Mouse (Mus musculus) mouse trophoblast stem cell (cell line): ENCODE data around the gene Adipor2.

Experiments
- in situ Hi-C, 2 experiments: fragments of 300-500 bp; cut with MseI, MboI; formaldehyde crosslinking; loops; 2 replicates in 1 of 2; 3 replicates in 1 of 2; pipeline ENCODE4 v1.15.1; 2025

Gene Adipor2

DNA sequence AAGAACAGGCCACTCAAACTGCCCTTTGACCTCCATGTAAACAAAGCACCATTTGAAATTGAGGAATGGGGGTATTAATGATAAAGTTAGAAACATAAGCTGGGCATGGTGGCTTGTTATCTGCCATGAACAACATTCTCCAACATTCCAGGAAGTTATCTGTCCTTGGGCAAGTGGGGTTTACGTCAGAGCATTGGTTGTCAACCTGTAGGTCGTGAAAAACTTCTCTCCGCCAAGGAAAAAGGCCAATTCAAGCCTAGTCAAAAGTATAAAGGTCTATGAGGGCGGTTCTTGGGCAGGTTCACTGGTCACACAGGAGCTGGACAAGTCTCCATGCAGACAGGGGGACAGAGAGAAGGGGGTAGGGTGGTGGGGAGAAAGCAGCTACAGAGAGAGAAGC is 3.5 kb upstream of the Adipor2 start:
- in situ Hi-C loops, result loop anchor here in 1 of 2 experiments (10.0 kb wide), 1 partner anchor 196 kb away; no protein-coding TSS in a partner anchor

DNA sequence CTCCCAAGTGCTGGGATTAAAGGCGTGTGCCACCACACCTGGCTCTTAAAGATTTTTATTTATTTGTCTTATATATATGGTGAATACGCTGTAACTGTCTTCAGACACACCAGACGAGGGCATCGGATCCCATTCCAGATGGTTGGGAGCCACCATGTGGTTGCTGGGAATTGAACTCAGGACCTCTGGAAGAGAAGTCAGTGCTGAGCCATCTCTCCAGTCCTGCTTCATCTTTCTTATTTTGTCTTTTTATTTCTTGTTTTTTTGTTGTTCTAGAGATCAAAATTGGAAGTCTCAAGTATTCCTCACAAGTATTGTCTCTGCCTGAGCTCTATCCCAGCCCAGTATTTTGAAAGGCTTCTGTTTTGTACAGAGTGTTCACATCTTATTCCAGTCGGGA is 2.9 kb upstream of the Adipor2 start:
- in situ Hi-C loops, result loop anchor here in 1 of 2 experiments (10.0 kb wide), 1 partner anchor 196 kb away; no protein-coding TSS in a partner anchor

DNA sequence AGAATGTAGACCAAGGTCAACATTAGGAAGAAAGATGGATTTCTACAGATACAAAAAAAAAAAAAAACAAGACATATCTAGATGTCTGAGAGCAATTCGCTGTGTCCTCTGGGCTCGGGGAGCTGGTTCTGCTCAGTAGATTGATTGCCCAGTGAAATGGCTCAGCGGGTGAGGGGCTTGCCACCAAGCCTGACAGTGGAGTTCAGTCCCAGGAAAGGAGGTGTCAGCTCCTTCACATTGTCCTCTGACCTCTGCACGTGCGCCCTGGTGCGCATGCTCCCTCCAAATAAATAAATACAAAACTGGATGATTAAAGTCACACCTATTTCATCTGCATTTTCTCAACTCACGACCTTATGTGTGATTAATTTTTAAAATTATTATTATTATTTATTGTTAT is 1.9 kb upstream of the Adipor2 start:
- in situ Hi-C loops, result no loop called here

DNA sequence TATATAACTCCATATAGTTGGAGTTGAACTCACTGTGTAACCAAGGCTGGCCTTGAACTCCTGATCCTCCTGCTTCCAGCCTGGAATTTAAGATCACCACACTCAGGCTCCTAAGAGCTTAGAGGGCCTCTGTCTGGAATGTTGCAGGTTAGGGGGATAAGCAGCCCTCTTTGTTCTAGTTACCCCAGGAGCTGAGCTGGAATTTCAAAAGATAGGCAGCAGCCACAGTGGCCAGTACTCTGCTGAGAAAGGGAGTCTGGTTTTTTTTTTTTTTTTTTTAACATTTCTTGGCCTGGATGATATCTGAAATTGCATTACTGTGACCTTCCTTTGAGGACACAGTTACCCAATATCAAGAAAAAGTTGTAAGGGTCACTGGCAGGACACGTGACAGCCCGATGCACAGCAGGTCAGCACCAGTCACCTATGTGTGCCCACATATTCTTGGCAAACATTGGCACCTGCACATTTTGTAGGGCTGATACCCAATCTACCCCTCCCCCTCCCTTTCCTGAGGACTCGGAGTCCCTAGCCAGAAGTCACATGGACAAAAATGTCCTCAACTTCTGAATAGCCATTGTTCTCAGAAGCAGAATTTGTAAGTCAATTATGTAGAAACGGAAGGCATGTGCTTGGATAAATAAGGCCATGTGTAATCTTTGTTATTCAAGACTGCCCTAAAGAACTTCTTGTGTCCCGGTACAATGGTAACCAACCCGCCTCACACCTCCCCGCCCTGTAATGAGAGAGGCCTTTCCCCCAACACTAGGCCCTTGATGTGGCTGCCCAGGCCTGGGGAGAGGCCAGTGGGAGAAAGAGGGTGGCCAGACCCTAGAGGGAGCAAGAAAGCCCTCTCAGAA is 1.1 kb upstream of the Adipor2 start:
- in situ Hi-C loops, result no loop called here

DNA sequence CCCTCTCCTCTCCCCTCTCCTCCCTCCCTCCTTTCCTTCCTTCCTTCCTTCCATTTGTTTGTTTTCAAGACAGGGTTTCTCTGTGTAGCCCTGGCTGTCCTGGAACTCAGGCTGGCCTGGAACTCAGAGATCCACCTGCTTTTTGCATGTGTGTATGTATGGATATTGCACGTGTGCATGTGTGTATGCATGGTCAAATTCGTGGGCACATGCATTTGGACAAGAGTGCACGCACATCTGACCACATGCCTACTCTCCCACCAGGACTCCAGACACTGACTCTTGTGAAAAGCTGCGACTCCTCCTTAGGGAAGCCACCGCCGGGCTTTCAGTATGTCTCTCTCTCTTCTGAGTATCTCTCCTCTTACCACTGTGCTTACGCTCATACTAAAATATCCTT is 317 bp upstream of the Adipor2 start:
- in situ Hi-C loops, result no loop called here

DNA sequence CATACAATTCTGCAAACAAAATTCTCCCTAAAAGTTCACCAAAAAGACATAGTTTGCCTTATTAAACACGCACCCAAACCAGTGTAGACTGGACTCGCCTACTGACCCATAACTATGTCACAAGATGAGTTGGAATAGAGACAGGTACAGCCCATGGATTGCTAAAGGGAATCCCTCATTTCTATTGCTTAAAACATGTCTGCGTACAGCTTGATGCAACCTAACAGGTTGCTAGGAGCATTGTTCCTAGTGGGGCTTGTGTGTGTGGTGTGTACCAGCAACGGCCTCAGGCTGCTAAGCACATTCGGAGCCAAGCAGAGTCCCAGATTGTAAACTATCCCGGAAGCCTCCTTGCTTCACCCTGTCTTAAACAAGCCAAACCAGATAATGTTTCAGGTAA is 861 bp downstream of the Adipor2 start:
- in situ Hi-C loops, result no loop called here

DNA sequence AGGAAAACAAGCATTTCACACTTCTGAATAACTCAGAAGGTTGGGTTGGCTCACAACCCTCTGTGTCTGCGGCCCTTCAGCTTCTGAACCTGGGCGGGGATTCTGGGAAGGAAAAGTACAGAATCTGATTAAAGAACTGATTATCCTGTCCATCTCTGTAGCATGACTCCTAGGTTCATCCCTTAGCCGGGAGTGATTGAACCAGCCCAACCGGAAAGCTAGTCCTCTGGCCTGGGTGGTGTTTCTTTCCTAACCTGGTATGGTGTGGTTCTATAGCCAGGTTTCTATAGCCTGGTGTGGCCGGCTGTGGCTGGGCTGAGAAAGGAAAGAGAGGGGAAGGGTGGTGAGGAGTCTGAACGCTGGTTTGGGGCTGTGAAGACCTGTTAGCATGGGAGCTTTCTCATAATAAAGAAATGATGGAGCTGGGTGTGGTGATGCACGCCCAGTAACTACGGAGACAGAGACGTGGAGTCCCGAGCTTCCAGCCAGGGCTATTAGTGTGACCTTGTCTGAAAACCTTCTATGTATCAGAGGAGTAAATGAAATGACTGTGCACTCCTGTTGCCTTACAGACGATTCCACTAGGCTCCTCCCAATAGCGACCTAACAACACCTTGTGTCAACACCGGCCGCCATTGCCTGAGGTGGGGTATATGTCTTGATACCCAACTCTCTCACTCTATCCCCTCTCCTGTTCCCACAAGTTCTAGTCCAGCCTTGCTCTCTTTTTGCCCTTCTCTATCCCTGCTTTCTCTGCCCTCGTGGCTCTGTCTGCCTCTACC is 3.1 kb downstream of the Adipor2 start:
- in situ Hi-C loops, result no loop called here

DNA sequence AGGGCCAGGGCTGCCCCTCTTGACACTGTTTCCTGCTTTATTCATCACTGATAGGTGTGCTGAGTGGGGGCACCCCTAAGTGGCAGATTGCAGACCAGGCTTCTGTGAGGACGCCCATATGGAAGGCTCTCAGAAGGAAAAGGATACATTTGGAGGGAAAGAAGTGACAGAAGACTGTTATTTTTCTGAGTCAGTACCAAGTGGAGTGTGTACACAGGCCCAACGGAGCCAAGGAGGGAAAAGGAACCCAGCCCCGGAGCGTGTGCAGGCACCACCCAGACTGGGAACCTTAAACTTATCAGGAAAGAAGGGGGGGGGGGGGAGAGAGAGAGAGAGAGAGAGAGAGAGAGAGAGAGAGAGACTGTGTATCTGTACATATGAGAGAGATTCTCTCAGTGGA is 4.9 kb downstream of the Adipor2 start:
- in situ Hi-C loops, result no loop called here

DNA sequence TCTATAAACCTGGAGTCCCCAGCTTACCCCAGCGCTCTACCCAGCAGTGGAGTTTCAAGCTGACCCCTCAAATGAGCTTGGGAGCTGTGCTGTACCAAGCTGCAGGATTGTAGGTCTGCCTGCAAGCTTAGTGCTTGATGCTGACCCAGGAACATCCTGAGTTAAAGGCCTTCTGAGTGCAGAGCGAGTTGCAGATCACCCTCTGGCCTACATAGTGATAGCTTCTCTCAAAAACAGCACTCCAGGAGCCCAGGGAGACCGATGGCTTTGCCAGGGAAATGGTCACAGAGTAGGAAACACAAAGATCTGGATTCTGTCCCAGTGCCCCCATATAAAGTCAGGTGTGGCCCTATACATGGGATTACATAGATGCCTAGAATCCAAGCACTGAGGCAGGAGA is 6.0 kb downstream of the Adipor2 start:
- in situ Hi-C loops, result no loop called here

DNA sequence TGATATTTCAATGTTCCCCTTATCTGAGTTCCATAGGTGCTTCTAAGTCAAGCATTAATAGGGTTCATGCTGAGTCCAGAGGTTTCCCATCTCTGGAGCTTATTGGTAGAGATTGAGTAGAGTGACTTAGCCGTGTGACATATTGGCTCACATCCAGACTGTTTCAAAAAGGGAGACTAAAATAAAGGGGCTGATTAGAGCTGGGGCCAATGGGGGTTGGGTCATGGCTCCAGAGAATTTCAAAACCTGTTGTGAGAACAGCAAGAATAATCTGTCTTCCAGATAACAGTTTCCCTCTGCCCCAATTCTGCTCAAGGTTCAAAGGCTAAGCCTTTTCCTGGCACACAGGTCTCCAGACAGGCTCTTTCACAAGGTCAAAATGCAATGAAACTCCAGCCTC is 7.7 kb downstream of the Adipor2 start:
- in situ Hi-C loops, result no loop called here

DNA sequence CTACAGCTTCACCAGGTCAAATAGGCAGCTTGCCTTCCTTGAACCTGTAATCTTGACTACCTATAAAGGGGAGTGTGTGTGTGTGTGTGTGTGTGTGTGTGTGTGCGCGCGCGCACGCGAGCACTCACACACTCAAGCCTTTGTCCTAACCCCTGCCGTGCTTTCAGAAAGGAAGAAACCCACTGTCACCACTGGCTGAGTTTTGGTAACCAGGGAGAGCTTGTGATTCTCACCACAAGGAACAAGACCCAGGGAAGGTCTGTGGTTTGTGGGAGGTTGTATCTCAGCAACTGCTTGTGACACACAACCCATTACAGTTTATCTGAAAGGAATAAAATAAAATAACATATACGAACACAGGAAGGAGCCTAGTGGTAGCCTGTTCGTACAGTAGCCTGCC is 8.9 kb downstream of the Adipor2 start:
- in situ Hi-C loops, result no loop called here

DNA sequence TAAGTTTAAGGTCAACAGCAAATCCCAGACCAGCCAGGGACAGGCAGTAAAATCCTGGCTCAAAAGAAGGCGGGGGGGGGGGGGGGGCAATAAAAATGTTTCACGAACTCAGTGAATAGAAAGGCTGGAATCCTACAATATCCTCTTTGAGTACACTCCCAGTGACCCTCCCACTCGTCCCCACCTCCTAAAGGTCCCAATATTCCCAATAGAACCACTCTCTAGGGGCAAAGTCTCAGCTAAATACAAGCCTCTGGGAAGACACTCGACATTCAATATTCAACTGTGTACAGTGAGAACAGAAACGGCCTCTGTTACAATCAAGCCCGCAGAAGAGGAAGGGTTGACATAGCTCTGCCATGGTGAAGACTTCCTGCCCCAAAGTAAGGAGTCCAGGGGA is 9.7 kb downstream of the Adipor2 start:
- in situ Hi-C loops, result no loop called here

DNA sequence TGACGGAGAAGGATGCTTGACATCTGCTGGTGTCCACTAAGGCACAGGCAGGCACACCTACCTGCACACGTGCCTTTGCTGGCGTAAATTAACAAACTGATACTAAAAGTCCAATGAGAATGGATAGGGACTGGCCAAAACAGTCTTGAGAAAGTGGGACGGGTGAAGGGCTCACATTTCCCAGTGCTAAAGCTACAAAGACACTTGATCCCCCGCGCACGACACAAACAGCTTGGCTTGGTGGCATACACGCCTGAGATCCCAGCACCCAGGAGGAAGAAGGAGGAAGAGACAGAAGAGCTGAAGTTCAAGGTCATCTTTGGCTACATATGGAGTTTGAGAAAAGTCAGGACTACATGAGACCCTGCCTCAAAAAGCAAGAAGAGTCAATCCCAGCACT is 11.0 kb downstream of the Adipor2 start:
- in situ Hi-C loops, result no loop called here

DNA sequence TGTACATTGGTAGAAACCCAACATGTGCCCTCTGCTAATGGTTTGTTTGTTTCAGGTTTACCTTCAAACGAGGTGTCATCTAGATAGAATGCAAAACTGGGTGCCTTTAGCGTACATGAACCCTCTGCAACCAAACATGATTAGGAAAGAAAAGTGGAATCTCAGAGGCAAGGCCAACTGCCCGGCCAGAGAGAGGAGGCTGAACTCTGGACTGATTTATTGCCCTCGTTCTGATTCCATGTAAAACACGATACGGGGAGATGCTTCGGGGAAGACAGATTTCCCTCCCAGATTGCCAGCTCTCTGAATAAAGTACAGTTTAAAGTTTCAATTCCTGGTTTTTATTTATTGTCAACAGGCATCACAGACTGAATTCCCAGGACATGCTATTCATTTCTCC is 12.2 kb downstream of the Adipor2 start:
- in situ Hi-C loops, result no loop called here

DNA sequence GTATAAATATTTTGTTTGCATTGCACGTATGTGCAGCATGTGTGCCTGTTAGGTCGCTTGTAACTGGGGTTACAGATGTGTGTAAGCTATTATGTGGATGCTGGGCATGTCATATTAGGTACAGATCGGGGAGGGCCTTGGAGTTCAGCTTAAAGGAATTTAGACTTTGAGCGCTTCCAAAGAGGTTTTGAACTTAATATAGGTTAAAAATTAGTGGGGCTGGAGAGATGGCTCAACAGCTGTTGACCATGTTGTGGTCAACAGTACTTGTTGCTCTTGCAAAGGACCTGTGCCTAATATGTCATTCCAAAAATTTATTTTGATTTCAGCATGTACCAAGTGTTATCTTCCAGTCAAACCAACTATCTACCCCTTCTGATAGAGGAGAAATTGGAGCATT is 12.7 kb downstream of the Adipor2 start:
- in situ Hi-C loops, result no loop called here

DNA sequence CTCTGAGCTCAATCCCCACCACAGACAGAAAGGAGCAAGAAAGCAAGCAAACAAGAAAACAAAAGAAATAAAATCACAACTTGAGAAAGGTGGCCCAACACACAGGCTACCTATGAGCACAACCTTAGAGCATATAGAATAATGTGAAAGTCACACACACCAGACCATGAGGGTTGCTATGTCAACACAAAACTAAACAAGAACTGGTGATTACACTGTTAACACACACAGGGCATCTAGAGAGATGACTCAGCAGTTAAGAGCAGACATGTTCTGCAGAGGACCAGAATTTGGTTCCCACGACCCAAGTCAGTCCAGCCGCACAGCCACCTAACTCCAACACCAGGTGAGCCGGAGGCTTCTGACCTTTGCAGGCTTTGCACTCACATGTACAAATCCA is 14.5 kb downstream of the Adipor2 start:
- in situ Hi-C loops, result no loop called here

DNA sequence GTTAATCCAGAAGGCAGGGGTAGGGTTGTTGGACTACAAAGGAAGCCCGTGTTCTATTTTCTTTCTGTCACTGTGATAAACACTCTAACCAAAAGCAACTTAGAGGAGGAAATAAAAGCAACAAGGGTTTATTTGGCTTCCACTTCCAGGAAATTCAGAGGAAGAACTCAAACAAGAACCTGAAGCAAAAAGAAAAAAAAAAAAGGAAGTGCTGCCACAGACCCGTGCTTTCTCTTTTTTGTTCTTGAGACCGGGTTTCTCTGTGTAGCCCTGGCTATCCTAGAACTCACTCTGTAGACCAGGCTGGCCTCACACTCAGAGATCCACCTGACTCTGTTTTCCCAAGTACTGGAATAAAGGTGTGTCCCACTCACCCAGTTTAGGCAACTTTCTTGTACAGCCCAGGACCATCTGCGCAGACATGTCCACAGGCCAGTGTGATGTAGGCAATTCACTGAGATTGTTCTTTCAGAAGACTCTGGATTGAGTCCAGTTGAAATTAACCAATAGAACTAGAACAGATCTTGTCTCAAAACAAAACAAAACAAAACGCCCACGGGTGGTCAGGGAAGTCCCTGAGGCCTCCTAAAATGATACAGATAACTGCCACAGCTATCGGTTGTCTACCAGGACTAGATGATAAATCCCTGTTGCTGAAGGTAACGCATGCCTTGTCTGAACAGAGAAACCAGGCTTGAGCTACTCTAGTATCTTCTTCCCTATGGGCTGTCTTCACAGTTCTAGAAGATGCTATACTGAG is 15.8 kb downstream of the Adipor2 start:
- in situ Hi-C loops, result no loop called here

DNA sequence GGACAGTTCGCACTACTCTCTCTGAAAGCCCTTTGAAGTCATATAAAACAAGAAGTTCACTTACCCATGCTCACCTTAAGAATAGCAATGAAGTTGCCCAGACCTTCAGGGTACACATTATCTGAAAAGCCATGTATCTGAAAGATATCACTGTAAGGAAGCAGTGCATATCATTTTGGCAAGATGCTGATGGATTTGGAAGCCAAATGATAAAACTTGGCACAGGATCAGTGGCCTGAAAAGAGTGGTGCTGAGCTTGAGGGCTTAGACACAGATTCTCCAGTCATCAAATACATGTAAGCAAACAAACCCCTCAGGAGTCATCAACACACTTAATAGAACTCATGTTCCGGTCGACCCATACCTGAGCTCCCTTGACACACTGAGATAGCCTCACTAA is 16.9 kb downstream of the Adipor2 start:
- in situ Hi-C loops, result no loop called here

DNA sequence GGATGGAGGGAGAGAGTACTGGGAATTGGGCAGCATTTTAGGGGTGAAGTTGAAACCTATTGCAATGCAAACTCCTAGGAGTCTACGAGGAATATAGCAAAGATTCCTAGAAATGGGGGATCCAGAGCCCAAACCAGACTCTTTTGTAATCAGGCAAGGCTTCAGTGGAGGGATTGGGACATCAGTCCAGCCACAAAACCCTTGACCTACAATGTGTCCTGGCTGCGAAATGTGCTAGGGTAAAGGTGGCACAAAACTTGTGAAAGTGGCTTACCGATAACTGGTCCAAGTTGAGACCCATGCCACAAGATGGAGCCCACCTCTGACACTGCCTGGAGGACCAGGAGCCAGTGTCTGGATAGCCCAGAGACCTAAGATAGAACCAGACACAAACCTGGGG is 18.1 kb downstream of the Adipor2 start:
- in situ Hi-C loops, result no loop called here

DNA sequence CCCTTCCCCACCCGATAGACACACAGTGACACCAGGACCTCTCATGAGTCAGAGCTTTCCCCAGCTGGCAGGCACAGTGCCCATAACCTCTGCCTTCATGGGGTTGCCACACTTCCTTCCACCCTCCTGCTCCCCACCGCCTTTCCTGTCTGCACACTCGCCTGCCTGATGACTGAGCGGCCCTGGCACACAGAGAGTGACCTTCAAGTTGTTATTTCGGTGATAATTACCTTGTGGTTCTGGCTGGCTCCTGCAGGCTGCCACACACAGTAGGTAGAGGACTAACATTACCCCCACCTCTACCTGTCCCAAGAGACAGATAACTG is 21.2 kb downstream of the Adipor2 start:
- in situ Hi-C loops, result no loop called here

DNA sequence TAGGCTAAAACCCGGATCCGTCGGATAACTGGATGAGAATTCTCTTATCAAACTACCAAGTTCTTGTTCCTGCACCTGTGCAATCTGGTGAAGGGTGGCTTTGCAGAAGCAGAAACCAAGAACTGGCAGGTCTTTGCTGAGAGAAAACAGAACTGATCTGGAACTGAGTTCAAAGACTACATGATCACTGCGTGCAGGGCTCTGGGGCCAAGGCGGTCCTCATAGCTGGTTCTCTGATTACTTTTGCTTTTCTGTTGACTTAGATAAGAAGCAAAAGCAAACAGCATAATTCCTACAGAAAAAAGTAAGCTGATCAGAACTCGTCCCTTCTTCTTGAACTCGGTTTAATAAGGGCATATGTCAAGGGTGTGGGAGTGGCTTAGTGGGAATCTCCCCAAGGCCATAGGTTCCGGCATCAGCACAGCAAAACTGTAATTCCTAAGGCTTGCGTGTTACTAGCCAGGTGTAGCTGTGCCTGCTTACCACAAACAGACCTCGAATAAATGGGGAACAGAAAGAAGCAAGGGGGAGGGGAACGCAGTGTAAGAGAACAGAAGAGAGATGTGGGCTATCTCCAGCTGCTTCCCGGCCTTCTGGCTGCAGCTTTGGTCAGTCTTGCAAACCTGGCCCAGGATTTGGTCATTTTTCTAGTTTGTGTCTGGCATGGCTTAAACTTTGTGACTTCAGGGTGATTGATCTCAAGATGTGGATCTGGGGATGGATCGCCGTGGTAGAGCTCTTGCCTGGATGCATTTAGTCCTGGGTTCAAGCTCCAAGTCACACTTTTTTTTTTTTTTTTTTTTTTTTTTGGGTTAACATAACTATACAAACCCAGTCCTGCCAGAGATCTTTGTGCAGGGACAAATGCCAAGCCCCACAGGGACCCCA is 21.8 kb downstream of the Adipor2 start:
- in situ Hi-C loops, result no loop called here
